Mouse (Mus musculus) layer of hippocampus, postnatal 36 days (tissue): ENCODE data around the gene Ccdc186. TPM values are rescaled to one million over a fixed set of nuclear protein-coding genes. Genes with fewer than 3 reads are reported as not detected.

Experiments used
- DNase-seq, 2 experiments: peaks; one replicate each; pipeline ENCODE4 v3.0.0; 2022
- total RNA-seq, 2 experiments: library from RNA; stranded (reverse); gene quantifications; 2 replicates each; pipeline ENCODE4 v1.2.3; 2021

The Ccdc186 gene
- 10 to 100 TPM; 54.2 to 57.7 TPM for total RNA-seq

DNA sequence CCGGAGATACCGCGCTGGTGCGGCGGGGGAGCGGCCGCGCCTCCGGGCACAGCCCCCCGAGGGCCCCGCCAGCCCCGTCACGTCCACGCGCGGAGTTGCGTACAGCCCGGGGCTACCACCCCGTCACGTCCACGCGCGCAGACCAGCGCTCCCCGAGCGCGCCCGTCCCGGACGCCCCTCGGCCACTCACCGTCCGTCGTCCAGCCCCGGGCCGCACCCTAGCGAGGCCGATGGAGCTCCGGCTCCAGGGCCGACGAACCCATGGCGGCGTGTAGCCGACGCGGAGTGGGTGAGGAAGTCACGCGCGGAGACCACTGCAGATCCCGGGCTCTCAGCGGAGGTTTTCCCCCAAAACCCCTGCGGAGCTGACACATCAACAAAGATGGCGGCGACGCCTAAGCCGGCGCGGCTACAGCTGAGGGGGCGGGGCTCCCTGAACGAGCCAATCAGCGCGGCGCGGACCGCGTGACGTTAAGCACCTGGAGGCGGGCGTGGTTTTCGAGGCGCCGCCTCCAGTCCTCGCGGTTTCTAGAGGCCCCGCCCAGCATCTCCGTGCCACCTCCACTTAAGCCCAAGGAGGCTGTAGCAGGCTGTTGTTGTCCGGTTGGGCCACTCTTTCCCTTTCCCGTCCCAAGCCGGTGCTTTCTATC is at the start of gene Ccdc186:
Gene Ccdc186 (minus strand): TSS at position 393 of the 650 bp plus-strand sequence.
- peak; percentile 95 for DNase-seq

GRCm38 (mm10) chr19:56867701-56868100 is 45.7 kb upstream of the Ccdc186 start:
- DNase-seq, result no peak

DNA sequence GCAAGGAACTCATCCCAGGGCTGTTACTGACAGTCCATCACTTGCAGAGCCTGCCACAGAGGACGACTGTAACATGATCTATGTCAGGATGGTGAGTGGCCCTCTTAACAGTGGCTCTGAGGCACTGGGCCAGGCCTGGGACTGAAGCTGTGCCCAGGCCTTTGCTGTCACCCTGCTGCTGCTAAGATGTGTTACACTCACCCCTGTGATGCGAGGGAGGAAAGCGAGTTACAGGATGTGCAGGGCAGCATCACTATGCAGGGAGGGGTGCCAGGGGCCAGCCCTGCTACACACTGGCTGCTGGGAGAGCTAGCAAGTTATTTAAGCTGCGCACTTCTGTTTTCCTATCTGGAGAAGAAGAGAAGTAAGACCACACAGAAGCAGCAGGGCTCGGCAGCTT is 34.5 kb upstream of the Ccdc186 start:
- no peak for DNase-seq

- no peak for DNase-seq
These were observed 30.6 kb upstream of the Ccdc186 start for GRCm38 (mm10) chr19:56852590-56852989.

GRCm38 (mm10) chr19:56842974-56843373 is 21.0 kb upstream of the Ccdc186 start:
- DNase-seq, result no peak

DNA sequence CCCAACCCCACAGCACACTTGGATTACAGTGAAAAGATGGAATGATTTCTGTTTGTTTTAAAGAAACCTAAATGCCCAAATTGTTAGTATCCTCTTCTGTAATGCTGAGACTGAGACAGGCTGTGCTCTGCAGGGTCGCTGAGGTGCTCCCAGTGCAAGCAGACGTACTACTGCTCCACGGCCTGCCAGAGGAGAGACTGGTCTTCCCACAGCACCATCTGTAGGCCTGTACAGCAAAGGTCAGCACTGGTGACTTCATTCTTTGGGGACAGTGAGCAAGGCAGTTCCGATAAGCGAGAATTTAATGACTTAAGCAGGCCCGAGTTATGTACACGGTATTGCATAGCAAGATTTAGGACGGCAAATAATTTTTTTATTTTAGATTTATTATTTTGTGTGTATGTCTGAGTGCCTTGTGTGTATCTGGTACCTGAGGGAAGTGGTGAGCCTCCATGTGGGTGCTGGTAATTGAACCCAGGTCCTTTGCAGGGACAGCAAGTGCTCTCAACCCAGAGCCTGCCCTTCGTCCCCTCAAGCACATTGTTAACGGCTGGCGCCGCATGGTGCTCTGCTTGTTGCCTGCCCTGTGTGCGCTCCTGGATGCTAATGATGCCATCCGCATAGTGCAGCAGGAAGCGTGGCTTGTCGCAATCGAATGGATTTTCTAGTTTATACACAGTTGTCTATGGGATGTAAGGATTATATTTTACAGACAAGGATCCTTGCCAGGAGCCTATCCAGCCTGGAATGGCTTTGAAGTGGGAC is 17.1 kb upstream of the Ccdc186 start:
- no peak for DNase-seq

DNA sequence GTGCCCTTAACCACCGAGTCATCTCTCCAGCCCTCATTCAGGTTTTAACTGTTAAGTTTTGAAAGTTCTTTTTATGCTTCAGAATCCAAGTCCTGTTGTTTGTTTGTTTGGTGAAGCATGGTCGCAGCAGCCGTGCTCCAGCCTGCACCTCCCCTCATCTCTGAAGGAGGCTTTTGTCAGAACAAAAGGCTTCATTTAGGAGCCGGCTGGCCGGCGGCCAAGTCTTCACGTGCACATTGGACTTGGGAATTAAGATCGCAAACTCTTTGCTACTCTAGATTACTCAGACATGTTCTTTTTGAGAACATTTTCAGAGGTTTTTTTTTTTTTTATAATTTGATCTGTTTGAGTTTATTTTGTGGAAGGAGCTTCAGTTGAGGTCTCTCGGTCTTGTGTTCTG is 13.3 kb upstream of the Ccdc186 start:
- no peak for DNase-seq

GRCm38 (mm10) chr19:56830163-56830562 is 8.2 kb upstream of the Ccdc186 start:
- DNase-seq, result no peak

- no peak for DNase-seq
These were observed 7.3 kb upstream of the Ccdc186 start for GRCm38 (mm10) chr19:56829267-56829666.

GRCm38 (mm10) chr19:56828305-56828704 is 6.3 kb upstream of the Ccdc186 start:
- DNase-seq, result no peak

DNA sequence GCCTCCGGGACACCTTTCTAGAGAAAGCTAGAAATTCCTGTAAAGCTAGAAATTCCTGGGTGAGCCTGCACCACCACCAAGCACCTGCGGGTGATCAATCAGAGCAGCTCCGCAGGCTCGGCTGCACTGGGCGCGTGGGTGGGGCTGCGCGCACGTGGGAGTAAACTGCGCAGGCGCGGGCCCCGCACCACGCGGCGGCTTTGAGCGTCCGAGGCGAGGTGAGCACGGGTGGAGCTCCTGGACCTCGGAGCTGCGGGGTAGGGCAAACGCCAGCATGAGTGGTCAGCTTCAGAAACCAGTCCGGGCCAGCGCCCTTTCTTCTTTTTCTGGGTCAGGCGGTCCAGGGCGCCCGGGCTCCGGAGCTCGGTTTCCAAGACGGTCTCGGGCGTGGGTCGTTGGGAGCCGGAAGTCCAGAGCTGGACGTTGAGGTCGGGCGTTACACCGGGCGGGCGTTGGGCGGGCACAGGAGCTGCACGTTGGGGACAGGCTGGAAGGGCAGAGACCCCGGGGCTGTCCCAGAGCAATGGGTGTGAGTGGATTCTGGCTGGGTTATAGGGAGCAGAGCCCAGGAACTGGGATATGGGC is 4.1 kb upstream of the Ccdc186 start, which contains the start of gene Tdrd1:
Gene Tdrd1 (plus strand): TSS at position 163 of the 585 bp plus-strand sequence.
- DNase-seq, result no peak

DNA sequence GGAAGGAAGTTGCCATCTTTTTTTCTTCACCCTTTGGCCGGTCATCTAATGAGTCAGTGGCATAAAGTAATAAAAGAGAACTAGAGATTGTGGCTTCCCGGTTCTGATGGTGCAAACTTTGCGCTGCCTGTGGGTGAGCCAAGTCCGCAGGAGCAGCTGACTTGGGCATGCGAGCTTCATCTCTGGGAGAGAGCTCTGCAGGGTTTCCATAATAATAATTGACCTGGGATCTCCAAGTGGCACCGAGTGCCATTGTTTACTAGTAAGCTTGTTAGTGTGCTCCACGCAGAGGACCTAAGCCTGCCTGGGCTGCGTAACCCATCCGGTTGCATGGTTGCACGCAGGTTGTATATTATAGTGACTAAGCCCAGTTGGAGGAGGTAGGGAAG is 452 bp upstream of the Ccdc186 start:
- DNase-seq, result no peak

- DNase-seq, result no peak
These were observed 771 bp downstream of the Ccdc186 start for GRCm38 (mm10) chr19:56821040-56821797.

- peak; percentile 20 to 39 for DNase-seq
These were observed 4.0 kb downstream of the Ccdc186 start for GRCm38 (mm10) chr19:56817851-56818526.

DNA sequence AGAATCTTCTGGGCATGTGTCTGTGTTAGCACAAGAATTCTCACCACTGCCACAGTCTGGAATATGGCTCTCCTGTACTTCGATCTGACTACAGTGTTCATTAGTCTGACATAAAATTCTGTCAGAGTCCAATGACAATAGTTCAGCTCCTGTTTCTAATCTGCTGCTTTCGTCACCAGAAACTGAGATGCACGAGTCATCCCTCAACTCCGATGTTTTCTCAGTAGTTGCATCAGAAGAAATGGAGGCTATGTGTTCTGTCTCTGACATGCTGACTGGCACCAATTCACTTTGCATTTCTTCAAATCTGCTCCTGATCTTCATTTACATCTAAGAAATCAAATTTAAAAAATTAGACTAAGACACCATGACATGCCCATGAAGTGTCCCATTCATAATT is 8.6 kb downstream of the Ccdc186 start:
- no peak for DNase-seq

- DNase-seq, result peak; percentile 15 to 16
These were observed 10.4 kb downstream of the Ccdc186 start for GRCm38 (mm10) chr19:56811590-56811989.

GRCm38 (mm10) chr19:56810641-56811146 is 11.3 kb downstream of the Ccdc186 start:
- no peak for DNase-seq

- no peak for DNase-seq
These were observed 13.2 kb downstream of the Ccdc186 start for GRCm38 (mm10) chr19:56808771-56809170.

GRCm38 (mm10) chr19:56807122-56807521 is 14.9 kb downstream of the Ccdc186 start:
- DNase-seq, result no peak

DNA sequence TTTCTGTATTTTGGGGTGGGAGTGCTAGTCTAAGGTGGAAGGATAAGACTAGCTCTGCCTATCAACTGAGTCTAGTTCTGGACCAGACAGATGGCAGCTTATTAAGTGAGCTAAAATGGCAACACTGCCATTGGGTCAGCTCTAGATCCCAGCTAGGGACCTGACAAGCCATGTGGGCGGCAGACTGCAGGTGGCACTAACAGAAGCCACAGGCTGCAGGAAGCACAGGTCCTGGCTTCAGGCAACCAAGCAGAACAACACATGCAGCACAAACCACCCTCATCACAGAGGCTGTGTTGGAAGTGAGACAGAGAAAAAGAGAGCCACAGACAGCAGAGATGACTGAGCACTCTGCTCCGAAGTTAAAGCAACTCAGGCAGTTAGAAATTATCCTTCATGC is 16.6 kb downstream of the Ccdc186 start:
- DNase-seq, result no peak

DNA sequence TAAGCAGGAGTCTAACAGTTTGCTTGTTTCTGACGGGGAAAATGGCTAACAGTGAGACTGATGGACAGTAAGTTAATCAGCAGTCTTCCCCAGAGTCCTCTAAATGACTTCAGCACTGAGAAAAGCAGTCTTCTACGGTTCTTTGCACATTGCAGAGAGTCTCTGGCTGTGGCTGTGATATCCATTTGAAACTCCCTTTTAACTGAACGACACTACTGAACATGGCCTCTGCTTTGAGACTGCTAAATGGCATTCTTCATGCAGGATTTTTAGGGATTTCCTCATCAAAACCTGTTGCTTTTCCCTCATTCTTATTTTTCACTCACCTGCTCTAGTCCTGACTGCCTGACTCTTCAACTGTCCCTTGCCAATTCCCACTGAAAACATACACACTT is 19.6 kb downstream of the Ccdc186 start:
- no peak for DNase-seq
